Comparison of ENCODE assay signal across 17 mouse cellular contexts in the genomic region with DNA sequence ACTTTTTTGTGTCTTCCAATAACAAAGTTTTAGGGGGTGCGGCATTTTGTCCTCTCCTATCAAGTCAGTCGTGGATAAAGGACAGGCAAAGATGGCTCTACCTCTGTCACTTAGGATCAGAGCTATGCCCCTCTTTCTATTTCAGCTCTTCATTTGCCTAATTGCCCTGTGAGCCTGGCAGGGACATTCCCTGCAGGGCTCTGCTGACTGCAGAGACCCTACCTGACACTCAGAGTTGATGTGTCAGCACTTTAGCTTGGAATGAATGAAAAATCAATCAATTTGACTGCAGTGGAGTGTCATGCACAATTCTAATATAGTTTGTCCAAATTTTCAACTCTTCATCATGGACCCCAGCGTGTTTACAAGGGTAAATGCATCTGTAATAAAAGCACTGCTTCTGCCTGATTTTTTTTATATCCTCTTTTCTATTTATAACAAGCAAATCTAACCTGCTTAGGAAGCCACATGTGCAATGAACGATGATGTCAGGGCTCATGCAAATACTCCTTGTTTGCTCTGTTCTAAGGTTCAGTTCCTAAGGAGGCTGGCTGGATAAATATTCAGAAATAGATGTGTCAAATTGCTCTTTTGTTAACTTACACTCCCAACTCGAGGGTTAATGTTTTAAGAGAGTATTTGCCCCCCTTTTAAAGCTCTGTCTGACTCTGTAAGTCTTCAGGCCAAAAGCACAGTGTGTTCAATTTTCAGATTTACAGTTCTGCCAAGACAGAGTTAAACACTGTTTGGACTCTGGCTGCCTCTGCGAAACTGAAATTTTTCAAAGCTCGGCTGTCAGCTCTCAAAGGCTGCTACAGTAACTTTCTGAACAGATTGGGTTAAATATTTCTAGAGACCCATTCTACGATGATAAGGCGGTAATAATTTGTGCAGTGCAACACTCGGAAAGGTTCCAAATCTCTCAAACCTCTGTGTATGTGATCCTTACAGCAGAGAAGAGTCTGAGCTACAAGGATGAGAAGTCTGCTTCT. TPM values are rescaled to one million over a fixed set of nuclear protein-coding genes. Genes with fewer than 3 reads are reported as not detected.
DNase-seq lines count a peak whose midpoint lies in the region; ATAC-seq and TF ChIP-seq lines count a peak whose summit lies in the region.
"Had no signal": no experiment of that assay in that cellular context is flagged by ENCODE, and none has a peak within 500 bp of the region (broad histone marks: within the 10 kb centered on the region; RNA-seq: fewer than 3 reads in every experiment).

No protein-coding gene starts in this region.

- H3K79me2 ChIP-seq in CH12.LX (replicated peaks; ENCODE audit: control insufficient read depth, extremely low read depth, insufficient read depth, poor library complexity, severe bottlenecking) = no peaks in the 10 kb centered on the region

- TF ChIP-seq POLR2A in kidney, adult 2 months (IDR thresholded peaks at IDR 0.05; ENCODE audit: low read depth, low read length) = no peak
- no peak for TF ChIP-seq POLR2A in CH12.LX (IDR thresholded peaks at IDR 0.05; ENCODE audit: low read depth, low read length)

- H3K9ac ChIP-seq in liver, embryonic 16.5 days (ENCODE audit: low read depth, low read length) = no peak overlapping the region
- no peak overlapping the region for H3K9ac ChIP-seq in liver, embryonic 11.5 days (ENCODE audit: low read depth, low read length)
- H3K9ac ChIP-seq in CH12.LX (ENCODE audit: insufficient read depth, low read depth) = peak overlapping the region; percentile 38; the same call in 1 of the 2 replicates
- no peak overlapping the region for H3K9ac ChIP-seq in intestine, postnatal 0 days (ENCODE audit: low read depth, low read length)
- H3K9ac ChIP-seq: limb, embryonic 12.5 days had no signal

- H3K4me3 ChIP-seq in kidney, adult 2 months (ENCODE audit: insufficient read depth, low read depth, low read length) = no peak overlapping the region
- no peak overlapping the region for H3K4me3 ChIP-seq in liver, embryonic 16.5 days (ENCODE audit: low read depth, low read length)
- H3K4me3 ChIP-seq in liver, embryonic 11.5 days (ENCODE audit: low read depth, low read length) = no peak overlapping the region
- H3K4me3 ChIP-seq in CH12.LX (replicated peaks in 1 of 3; ENCODE audit: low read depth in 2 of 3, low read length in 2 of 3, poor library complexity in 1 of 3) = no peak overlapping the region
- no peak overlapping the region for H3K4me3 ChIP-seq in intestine, postnatal 0 days (ENCODE audit: low read depth, low read length)
- H3K4me3 ChIP-seq: forebrain, embryonic 10.5 days; limb, embryonic 12.5 days; myocyte had no signal

- no peak overlapping the region for H3K4me2 ChIP-seq in liver, embryonic 16.5 days (ENCODE audit: low read depth, low read length)
- H3K4me2 ChIP-seq in liver, embryonic 11.5 days = no peak overlapping the region
- peak overlapping the region; percentile 89 for H3K4me2 ChIP-seq in CH12.LX (ENCODE audit: insufficient read depth, low read depth, poor library complexity, severe bottlenecking)
- peak overlapping the region; percentile 37 for H3K4me2 ChIP-seq in intestine, postnatal 0 days (replicated peaks; ENCODE audit: low read depth)
- H3K4me2 ChIP-seq: limb, embryonic 12.5 days had no signal

- H3K4me1 ChIP-seq in kidney, adult 2 months (ENCODE audit: control insufficient read depth, insufficient read depth, low read length) = peaks cover 6% of the 10 kb centered on the region; the same call in 1 of the 2 replicates
- peaks cover 2% of the 10 kb centered on the region; the same call in 1 of the 2 replicates for H3K4me1 ChIP-seq in liver, embryonic 16.5 days (ENCODE audit: control insufficient read depth, low read depth, low read length)
- no peaks in the 10 kb centered on the region for H3K4me1 ChIP-seq in liver, embryonic 11.5 days (replicated peaks; ENCODE audit: control insufficient read depth, insufficient read depth, low read length)
- peaks cover 5 to 32% of the 10 kb centered on the region in 2 experiments for H3K4me1 ChIP-seq in CH12.LX (ENCODE audit: control insufficient read depth in 1 of 2, insufficient read depth in 2 of 2)
- peaks cover 7% of the 10 kb centered on the region; the same call in 1 of the 2 replicates for H3K4me1 ChIP-seq in intestine, postnatal 0 days (replicated peaks; ENCODE audit: control insufficient read depth, insufficient read depth, low read length)
- H3K4me1 ChIP-seq: forebrain, embryonic 10.5 days; limb, embryonic 12.5 days had no signal

- in situ Hi-C loops in CH12.LX (cut with MboI; ENCODE audit: low pct_ligation_motif_present, low pct_unique_long_range_greater_than_20kb, low sequenced_read_pairs) = no loop called here

- no peaks in the 10 kb centered on the region for H3K27me3 ChIP-seq in kidney, adult 2 months (replicated peaks; ENCODE audit: control insufficient read depth, insufficient read depth, low read length)
- no peaks in the 10 kb centered on the region for H3K27me3 ChIP-seq in liver, embryonic 16.5 days (ENCODE audit: control insufficient read depth, insufficient read depth, low read depth, low read length)
- H3K27me3 ChIP-seq in liver, embryonic 11.5 days (replicated peaks; ENCODE audit: control insufficient read depth, insufficient read depth, low read length) = no peaks in the 10 kb centered on the region
- H3K27me3 ChIP-seq in CH12.LX (replicated peaks) = no peaks in the 10 kb centered on the region
- H3K27me3 ChIP-seq in intestine, postnatal 0 days (replicated peaks; ENCODE audit: control insufficient read depth, insufficient read depth, low read length) = no peaks in the 10 kb centered on the region
- H3K27me3 ChIP-seq: limb, embryonic 12.5 days had no signal

- DNase-seq in kidney, adult 2 months = peak; percentile 11
- no peak for DNase-seq in kidney, postnatal 14 days
- no peak for DNase-seq in liver, embryonic 11.5 days (ENCODE audit: low spot score)
- DNase-seq in CH12.LX (ENCODE audit: extremely low read depth) = peak; percentile 85
- DNase-seq in adrenal gland, postnatal 4 days (ENCODE audit: low spot score in 2 of 2) = no peak
- DNase-seq in testis, postnatal 10 days (ENCODE audit: low spot score) = no peak
- DNase-seq: adrenal gland, postnatal 10 days; cerebellum, postnatal 14 days; heart, adult 18-20 months; right cerebral cortex, postnatal 14 days; thymus, postnatal 14 days had no signal

- H3K9me3 ChIP-seq in liver, embryonic 16.5 days (replicated peaks; ENCODE audit: control insufficient read depth, low read length) = no peaks in the 10 kb centered on the region
- H3K9me3 ChIP-seq in liver, embryonic 11.5 days (ENCODE audit: control insufficient read depth, low read length) = no peaks in the 10 kb centered on the region
- H3K9me3 ChIP-seq in CH12.LX (replicated peaks; ENCODE audit: low read length) = no peaks in the 10 kb centered on the region
- no peaks in the 10 kb centered on the region for H3K9me3 ChIP-seq in intestine, postnatal 0 days (ENCODE audit: control insufficient read depth)
- H3K9me3 ChIP-seq: forebrain, embryonic 10.5 days; limb, embryonic 12.5 days had no signal

- TF ChIP-seq RAD21 in CH12.LX (IDR thresholded peaks at IDR 0.05; ENCODE audit: low read depth, low read length) = no peak; the same call in 1 of the 2 replicates

- TF ChIP-seq CTCF in kidney, adult 2 months (conservative IDR thresholded peaks at IDR 0.05; ENCODE audit: insufficient read depth, insufficient read length, low read depth, low read length) = no peak
- TF ChIP-seq CTCF in CH12.LX (conservative IDR thresholded peaks at IDR 0.05 in 1 of 2, IDR thresholded peaks at IDR 0.05 in 1 of 2; ENCODE audit: low read depth in 2 of 2, low read length in 2 of 2) = no peak
- TF ChIP-seq CTCF in intestine, postnatal 0 days (IDR thresholded peaks at IDR 0.05; ENCODE audit: low read depth) = no peak

- WGBS in kidney, adult 2 months = 37% methylated on average over 10 of the region's 10 CpGs
- 45% methylated on average over 10 of the region's 10 CpGs for WGBS in liver, embryonic 16.5 days (ENCODE audit: insufficient replicate concordance)
- WGBS in liver, embryonic 11.5 days = 59% methylated on average over 10 of the region's 10 CpGs
- WGBS in intestine, postnatal 0 days = 28% methylated on average over 10 of the region's 10 CpGs

- H3K27ac ChIP-seq in kidney, adult 2 months (ENCODE audit: insufficient read depth, low read depth, low read length) = no peak overlapping the region
- H3K27ac ChIP-seq in liver, embryonic 16.5 days (ENCODE audit: low read length) = no peak overlapping the region; the same call in 1 of the 2 replicates
- no peak overlapping the region for H3K27ac ChIP-seq in liver, embryonic 11.5 days (ENCODE audit: low read depth, low read length)
- H3K27ac ChIP-seq in CH12.LX (ENCODE audit: insufficient read depth, low read depth) = no peak overlapping the region; the same call in 1 of the 2 replicates
- H3K27ac ChIP-seq in intestine, postnatal 0 days (ENCODE audit: low read depth, low read length) = no peak overlapping the region
- H3K27ac ChIP-seq: forebrain, embryonic 10.5 days; limb, embryonic 12.5 days had no signal

- no peaks in the 10 kb centered on the region for H3K36me3 ChIP-seq in kidney, adult 2 months (ENCODE audit: control insufficient read depth, insufficient read depth, low read length)
- H3K36me3 ChIP-seq in liver, embryonic 16.5 days (ENCODE audit: control insufficient read depth, insufficient read depth) = no peaks in the 10 kb centered on the region
- no peaks in the 10 kb centered on the region for H3K36me3 ChIP-seq in liver, embryonic 11.5 days (ENCODE audit: control insufficient read depth, insufficient read depth, low read length)
- H3K36me3 ChIP-seq in CH12.LX (replicated peaks in 1 of 2; ENCODE audit: control insufficient read depth in 1 of 2, insufficient read depth in 1 of 2, low read length in 1 of 2) = no peaks in the 10 kb centered on the region
- no peaks in the 10 kb centered on the region for H3K36me3 ChIP-seq in intestine, postnatal 0 days (ENCODE audit: control insufficient read depth, insufficient read depth)
- H3K36me3 ChIP-seq: forebrain, embryonic 10.5 days; limb, embryonic 12.5 days had no signal

- peak; percentile 51; the same call in 1 of the 2 replicates for ATAC-seq in liver, embryonic 16.5 days (ENCODE audit: low read depth)
- no peak for ATAC-seq in liver, embryonic 11.5 days (replicated peaks; ENCODE audit: low FRiP score)
- no peak for ATAC-seq in intestine, postnatal 0 days

- peak; percentile 41; the same call in 1 of the 2 replicates for TF ChIP-seq EP300 in CH12.LX (IDR thresholded peaks at IDR 0.05; ENCODE audit: low read length)

- dilution Hi-C loops in CH12.LX (cut with MboI; ENCODE audit: extremely low pct_ligation_motif_present, extremely low pct_unique_long_range_greater_than_20kb, low sequenced_read_pairs) = no loop called here

RNA-seq across cellular contexts. Expression of a gene that starts 44.4 kb away (rescaled TPM):
- 0.18 and 0.33 TPM in 2 replicates for polyA plus RNA-seq in kidney, adult 2 months (2012; rRNA removed)
- polyA plus RNA-seq in liver, embryonic 16.5 days (2015; fragmentation: Nextera tagmentation; extraction: Ambion mirVana) = 0.20 and 0.58 TPM in 2 replicates
- polyA plus RNA-seq in liver, embryonic 11.5 days (2014; fragmentation: Nextera tagmentation; extraction: Ambion mirVana) = 3.0 and 3.6 TPM in 2 replicates
- total RNA-seq in CH12.LX (2012; rRNA removed) (0.30 and 0.42 TPM in 2 replicates), CH12.LX (2014; rRNA removed) (0.46 and 2.1 TPM in 2 replicates)
- 1.3 and 2.6 TPM in 2 replicates for polyA plus RNA-seq in CH12.LX (2012; ENCODE audit: insufficient read length, low read depth)
- 1.5 and 3.8 TPM in 2 replicates for polyA plus RNA-seq in intestine, postnatal 0 days (2015; fragmentation: Nextera tagmentation; extraction: Ambion mirVana)
- total RNA-seq in adrenal gland, postnatal 4 days (2021) = 1 to 10 TPM; 3.9 to 6.6 TPM
- total RNA-seq: MEL had no signal

Comparison
In these comparisons a context has a peak if more than half of its experiments do, and no peak if none do; other contexts are left out.
1. DNase-seq: peak in kidney, adult 2 months (single experiment) and CH12.LX (single experiment); none in kidney, postnatal 14 days (single experiment), liver, embryonic 11.5 days (single experiment), adrenal gland, postnatal 4 days (0 of 2) and testis, postnatal 10 days (single experiment).
2. H3K4me2 ChIP-seq: peak in CH12.LX (single experiment) and intestine, postnatal 0 days (single experiment); none in liver, embryonic 16.5 days (single experiment) and liver, embryonic 11.5 days (single experiment).